Mouse (Mus musculus) kidney, postnatal 14 days (tissue): ENCODE results near the gene Ncaph2.
A peak's percentile ranks its signal among the peaks of the same experiment; 100 is the strongest.

Experiments
- DNase-seq: peaks from one replicate; pipeline ENCODE4 v3.0.0; 2022; ENCODE audit warnings: mixed read lengths

The Ncaph2 gene

DNA sequence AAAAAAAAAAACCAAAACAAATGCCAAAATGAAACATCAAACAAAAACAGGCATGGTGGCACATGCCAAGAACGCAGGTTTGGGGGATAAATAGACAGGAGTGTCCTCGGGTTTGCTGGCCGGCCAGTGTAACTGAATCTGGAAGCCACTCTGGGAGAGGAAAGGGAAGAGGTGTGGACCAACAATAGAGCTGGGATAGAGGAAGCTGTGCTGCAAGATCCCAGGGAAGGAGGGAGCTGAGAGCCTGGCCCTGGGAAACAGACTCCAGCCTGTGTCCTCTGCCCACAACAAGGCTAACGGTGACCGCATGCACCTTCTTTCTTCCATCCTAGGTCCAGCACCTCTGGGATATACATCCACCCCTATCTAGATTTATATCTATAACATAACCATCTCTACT is 5.1 kb upstream of the Ncaph2 start:
- DNase-seq, result no peak

DNA sequence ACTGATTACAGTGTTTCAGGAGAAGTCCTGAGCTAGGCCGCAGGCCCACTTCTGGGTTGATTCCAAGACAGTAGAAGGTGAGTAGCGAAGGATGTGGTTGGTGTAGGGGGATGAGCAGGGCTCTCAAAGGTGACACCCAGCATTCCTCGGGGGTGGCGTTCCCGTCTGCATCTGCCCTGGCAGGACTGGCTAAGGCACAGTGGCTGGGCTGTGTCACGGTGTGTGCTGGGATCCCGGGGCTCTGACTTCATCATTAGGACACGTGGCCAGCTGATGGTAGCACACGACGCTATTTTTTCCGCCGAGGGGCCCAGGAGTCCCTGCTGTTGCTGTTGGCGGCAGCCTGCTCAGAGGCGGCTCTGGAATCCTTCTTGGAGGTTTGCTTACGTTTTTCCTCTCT is 4.2 kb upstream of the Ncaph2 start:
- DNase-seq, result no peak

DNA sequence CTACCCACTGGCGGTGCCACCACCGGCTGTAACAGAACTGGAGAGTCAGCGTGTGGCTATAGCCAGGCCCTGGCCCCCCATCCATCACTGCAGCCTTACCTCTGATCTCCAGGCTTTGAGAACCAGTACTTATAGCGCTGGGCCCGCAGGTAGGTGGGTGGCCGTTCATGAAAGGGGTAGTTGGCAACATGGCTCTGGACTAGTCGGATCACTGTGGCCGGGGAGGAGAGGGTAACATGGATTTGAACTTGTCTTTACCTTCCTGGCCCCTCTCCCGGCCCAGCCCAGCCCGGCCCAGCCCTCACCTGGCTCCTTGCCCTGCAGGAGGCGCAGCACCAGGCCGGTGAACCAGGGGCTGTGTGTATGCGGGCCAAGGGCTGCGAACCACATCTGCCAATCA is 3.5 kb upstream of the Ncaph2 start:
- no peak for DNase-seq

DNA sequence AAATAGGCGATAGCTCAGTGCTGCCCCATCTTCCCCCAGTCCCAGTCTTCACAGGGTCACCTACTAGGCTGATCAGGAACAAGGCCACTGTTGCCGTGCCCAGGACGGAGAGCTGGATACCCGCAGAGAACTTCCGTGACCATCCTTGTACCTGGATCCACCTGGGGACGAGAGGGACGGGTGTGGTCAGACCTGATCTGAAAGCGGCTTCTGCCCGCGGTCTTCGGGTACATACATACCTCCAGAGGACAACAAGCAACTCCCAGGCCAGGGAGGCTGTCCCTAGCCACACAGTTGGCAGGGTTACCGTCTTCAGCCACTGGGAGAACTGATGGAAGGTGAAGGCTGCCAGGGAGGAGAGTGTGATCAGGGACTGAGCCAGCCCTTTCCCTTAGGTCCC is 2.7 kb upstream of the Ncaph2 start:
- DNase-seq, result no peak

DNA sequence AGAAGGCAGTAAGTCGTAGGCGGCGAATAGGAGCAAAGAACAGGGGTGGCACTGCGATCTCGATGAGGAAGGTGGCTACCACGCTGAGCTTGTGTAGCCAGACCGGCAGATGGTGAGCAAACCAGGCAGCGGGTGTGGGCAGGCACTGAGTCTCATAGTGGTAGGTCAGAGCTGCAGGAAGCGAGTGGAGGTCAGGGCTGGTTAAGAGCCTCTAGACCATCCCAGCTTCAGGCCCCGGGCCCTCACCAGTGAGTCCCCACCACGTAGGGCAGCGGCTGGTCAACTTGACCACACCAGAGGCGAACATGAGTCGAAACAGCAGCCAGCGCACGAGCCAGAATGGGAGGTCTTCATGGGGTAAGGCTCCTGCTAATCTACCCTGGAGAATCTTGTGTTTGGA is 1.7 kb upstream of the Ncaph2 start:
- DNase-seq, result no peak

DNA sequence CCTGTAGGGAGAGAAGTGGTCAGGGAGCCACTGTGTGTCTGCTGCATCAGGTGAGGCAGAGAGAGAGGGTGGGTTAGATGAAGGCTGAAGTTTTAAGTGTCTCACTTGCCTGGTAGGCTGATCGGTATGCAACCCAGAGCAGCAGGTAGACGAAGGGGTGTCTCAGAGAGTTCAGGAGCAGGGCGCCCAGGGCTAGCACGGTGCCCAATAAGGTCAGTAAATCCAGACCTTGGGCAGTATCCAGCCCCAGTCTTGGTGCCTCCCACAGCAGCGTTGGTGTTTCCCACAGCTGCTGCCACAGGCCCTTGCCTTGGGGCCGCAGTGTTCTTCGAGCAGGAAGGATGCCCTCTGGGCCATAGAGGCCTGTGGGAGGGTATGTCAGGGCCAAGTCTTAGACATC is 1.1 kb upstream of the Ncaph2 start:
- no peak for DNase-seq

DNA sequence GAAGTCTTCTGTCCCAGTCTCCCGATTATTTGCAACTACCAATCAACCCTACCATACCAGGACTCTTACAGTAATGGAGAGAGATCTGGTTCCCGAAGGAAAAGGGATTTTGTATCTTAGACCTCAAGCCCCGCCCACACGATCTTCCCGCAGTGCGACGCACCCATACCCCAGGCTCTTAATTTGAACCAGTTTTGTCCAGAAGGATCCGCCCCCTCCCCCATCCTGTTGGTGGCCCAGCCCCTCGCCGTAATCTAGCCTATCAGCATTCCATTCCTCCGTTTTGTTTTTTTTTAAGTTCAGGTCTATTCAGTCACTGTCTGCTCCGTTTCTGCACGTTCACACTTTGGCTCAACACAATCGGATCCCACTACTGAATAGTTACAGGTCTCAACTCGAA is 853 bp downstream of the Ncaph2 start:
- peak; percentile 89 for DNase-seq

DNA sequence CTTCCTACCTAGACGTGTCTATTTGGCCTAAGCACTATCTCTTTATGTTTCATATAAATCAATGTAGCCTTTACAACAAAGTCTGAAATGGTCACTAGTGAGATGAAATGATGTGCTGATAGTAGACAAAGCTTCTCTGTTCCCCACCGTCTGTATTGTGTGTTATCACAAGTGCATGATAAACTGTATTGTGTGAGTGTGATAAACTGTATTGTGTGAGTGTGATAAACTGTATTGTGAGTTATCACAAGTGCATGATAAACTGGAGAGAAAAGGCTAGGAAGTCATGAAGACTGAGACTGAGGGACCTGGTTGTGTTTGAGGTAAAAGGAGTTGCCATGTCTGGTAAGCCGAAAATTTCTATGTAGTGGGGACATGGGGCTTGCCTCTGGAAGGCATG is 3.3 kb downstream of the Ncaph2 start:
- DNase-seq, result no peak

DNA sequence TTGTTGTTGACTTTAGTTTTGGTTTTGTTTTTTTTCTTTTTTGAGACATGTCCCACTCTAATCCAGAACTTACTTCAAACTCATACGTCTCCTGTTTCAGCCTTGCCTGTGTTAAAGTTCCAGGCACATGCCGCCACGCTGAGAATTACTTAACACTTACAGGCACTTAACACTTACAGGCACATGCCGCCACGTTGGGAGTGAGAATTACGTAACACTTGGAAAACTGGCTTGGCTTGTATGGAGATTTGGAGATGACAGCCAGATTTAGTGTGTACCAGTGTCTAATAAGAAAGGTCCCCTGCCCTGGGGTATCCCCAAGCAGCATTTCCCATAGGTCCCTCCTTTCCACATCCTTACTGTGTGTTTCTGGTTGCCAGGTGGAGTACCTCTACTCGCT is 7.5 kb downstream of the Ncaph2 start:
- DNase-seq, result no peak

DNA sequence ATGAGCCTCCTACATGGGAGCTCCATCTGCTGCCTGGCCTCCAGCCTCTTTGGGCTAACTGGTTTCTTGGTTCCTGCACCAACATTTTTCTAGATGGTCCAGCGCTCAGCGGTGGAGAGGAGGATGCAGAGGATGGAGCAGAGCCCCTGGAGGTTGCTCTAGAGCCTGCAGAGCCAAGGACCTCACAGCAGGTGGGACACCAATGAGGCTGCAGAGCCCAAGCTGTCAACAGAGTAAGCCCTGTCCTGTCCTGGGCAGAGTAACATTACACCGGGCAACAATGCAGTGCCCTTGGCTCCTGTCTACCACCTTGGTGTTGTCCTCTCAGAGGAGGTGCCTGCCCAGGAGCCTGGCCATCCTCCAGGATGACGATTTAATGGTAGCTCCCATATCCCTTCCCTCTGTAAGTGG is 9.6 kb downstream of the Ncaph2 start:
- DNase-seq, result no peak

DNA sequence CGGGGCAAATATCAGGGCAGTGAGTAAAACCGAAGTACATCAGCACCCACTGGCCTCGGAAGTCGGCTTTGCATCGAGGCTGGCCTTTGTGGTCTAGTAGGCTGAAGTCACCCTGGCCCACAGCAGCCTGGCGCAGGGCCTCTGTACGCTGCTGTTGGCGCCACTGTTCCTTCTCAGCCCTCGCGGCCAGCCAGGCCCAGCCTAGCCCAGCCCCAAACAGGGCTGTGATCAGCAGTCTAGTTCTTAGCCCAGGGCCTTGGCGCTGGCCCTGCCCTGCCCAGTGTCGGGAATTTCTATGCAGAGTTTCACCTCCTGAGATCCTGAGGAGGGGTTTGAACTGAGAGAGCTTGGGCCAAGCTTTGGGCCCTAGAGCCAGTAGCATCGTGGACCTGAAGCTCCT is 16.5 kb downstream of the Ncaph2 start:
- DNase-seq, result no peak

DNA sequence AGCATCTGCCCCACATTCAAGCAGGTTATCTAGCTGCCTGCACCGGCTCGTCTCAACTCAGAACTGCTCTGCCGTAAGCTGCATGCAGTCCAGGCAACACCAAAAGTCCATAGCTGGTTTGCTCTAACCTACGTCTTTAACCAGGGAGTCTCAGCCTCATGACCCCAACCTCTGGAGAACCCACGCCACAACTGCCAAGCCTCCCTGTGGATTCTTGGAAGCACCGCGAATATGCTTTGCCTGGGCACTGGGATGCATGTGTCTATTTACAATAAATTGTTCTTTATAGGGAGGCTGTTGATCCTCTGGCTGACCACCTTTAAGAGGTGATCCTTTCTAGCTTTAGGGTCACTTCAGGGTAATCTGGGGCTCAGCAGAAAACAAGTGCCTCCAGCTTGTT is 17.0 kb downstream of the Ncaph2 start:
- no peak for DNase-seq

DNA sequence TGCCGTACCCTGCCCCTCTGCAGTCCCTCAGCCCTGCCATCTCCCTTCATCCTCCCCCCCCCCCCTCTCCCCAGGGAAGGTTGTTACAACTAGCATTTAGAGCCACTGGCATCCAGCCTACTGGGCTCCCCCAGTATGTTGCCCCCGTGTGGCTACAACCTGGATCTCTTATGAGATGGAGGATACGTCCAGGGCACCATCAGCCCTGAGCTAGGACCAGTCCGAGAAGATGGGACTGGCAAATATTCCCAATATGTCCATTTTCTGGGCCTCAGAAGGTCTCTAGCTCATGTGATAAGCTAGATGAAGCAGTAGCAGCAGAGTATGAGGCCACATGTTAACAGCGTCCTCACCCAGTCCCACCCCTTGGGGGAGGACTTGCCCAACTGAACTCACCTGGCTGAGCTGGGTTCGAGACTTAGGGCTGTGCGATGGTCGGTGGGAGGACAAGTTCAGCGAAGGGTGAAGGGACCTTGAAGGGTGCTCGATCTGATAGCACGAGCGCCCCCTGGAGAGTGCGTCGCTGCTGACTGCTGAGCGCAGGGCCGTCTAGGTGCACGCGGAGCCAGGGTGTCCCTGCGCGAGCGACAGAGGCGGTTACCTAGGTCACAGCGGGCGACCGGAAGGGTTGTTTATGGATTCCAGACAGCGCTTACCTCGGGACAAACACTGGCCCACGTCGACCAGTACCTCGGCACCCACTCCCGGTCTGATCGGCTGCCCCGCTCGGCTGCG is 17.7 kb downstream of the Ncaph2 start:
- peak; percentile 91 for DNase-seq

DNA sequence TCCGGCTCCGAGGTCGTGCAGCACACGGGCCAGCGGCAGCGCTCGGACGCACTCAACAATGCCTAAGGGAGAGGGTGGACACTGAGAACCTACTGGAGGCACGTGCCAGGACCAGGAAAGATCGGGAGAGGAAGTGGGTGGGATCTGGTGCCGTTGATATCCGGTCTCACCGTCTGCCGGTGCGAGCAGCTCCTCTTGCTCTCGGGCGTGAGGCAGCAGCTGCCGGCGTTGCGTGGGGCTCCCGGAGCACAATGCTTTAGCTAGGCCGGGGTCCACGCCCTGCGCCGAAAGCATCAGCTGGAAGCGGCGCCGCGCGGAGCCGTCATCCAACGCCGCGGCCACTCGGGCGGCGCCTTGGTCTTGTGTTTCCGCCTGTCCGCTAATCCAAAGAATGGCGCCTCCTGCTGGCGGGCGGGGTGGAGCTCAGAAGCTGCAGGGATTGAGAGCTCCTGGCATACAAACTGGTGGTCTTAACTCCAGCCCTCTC is 18.3 kb downstream of the Ncaph2 start, which contains the start of gene Sco2:
Gene Sco2, minus strand, starts transcription at position 85 of the 487 bp plus-strand sequence.
- DNase-seq, result peak; percentile 93

DNA sequence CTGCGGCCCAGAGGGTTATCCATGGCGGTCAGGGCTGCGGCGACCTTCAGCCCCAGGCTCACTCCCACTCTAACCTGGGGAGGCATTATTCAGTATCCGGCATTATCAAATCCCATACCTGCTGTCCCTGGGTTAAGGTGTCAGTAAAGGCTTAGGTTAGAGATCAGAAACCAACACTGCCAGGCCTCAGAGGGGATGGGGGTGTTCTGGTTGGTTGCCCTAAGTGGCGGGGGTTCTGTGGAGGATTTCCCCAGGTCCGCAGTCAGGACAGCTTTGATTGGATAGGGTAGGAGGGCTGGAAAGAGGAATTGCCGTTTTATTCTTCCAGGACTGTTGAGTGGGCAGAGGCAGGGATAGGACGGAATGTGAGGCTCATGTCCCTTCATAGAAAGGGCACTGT is 18.8 kb downstream of the Ncaph2 start:
- DNase-seq, result no peak

DNA sequence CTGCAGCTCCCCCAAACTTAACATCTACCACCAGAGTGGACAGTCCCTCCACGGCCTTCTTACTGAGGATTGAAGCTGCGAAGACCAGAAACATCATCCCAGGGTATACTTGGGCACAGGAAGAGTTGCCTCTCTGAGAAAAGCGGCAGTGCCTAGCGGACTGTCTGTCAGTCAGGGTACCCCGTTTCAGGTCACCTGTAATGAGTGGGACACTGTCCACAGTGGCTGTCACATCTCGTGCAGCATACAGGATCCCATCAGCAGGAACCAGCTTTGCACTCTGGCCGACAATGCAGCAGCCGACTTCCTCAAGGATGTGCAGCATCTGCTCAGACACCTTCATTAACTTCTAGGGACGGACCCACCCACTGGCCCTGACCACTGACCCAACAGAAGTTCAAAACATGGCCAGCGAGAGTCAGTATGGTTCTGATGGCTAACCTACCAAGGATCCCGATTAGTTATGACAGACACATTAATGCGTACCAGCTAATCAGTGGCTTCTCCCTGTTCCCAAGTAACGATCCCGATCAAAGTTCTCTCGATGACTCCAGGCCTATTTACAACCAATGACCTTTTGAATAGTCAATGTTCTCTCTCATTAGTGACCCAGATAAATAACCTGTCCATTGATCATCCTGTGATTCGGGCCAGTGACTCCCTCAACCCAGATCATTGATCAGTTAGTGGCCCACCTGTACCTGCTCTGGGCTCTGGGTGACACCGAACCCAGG is 19.4 kb downstream of the Ncaph2 start:
- DNase-seq, result no peak

DNA sequence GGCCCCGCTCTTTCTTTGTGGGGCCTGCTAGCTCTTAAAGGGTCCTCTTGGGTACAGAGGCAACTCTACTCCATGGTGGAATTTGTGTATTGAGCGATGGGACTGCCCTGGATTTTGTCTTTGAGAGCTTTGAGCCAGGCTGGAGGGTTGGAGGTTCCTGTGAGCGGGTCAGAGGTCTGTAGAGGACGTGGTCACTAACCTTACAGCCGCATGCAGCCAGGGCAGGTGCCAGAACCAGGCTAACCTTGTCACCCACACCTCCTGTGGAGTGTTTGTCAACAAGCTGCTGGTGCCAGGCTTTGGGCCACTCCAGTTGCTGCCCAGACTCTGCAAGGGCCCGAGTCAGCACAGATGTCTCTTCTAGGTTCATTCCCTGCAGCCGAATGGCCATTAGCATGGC is 20.5 kb downstream of the Ncaph2 start:
- DNase-seq, result no peak

DNA sequence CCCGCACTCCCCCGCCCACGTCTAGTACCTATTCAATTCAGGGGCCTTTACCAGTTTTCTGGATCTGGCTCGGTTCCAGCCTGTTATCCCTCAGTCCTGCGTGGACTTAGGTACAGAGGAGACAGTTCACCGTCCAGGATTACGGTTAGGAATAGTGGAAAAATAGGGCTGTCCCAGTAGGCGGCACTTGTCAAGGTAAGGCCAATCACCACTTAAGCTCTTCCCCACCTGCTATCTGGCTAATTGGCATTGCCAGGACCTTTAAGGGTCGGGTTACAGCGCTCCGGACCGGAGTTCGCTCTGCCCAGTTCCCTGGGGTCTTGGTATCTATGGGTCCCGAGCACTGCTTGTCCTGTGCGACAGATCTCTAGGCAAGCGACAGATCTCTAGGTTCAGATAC is 21.4 kb downstream of the Ncaph2 start, which contains the start of gene Tymp:
Gene Tymp, minus strand, starts transcription at position 83 of the 400 bp plus-strand sequence.
- DNase-seq, result no peak

DNA sequence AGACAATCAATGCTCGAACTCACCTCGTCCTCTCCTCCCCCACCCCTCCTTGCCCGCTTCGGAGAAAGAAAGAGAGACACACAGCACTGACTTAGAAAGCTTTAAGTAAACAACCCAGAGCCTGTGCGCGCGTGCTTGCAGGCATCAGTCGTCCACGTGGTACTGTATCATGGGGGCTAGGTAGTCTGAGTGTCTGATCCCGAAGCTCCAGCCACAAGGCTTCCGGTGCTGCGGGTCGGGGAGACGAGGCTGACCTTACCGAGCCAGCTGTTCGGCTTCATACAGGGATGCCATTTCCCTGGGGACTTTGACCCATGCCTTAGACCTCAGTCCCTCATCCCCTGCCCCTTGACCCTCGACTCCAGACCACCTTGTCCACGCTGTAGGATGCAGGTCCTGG is 21.8 kb downstream of the Ncaph2 start:
- no peak for DNase-seq

DNA sequence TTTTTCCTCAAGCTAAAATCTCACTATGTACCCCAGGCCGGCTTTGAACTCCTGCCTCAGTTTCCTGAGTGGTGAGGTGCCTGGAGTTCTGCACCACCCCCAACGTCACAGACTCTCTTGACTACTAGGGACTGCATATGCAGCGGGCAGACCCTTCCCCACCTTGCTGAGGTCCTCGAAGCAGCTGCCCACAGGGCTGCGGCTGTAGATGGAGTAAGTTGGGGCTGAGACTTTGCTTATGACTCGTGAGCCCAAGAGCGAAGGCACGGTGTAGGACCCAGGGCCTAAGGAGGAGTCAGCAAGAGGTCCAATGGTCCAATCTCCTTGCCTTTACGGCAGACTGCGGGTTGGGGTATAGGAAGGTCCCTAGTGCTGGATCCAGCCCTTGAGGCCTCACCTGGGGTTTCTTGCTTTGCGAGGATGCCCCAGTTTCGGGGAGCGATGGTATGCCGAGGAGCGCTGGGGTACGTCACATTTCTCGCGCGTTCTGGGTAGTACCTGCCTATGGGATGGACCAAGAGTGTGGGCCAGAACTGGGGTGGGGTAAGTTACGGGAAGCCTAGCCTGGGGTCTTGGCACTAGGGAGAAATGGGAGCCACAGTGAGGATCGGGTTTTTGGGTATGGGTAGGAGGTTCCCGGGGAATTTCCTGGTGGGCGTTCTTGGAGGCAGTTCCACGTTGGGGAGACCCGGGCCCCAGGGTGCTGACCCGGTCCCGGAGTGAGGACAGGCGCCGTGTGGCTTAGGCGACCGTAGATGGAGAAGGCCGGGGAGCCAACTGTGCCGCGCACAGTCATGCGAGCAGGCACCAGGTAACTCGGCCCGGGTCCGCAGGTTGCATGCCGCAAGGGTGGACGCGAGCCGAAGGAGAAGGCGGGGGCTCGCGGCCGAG is 22.7 kb downstream of the Ncaph2 start:
- no peak for DNase-seq

DNA sequence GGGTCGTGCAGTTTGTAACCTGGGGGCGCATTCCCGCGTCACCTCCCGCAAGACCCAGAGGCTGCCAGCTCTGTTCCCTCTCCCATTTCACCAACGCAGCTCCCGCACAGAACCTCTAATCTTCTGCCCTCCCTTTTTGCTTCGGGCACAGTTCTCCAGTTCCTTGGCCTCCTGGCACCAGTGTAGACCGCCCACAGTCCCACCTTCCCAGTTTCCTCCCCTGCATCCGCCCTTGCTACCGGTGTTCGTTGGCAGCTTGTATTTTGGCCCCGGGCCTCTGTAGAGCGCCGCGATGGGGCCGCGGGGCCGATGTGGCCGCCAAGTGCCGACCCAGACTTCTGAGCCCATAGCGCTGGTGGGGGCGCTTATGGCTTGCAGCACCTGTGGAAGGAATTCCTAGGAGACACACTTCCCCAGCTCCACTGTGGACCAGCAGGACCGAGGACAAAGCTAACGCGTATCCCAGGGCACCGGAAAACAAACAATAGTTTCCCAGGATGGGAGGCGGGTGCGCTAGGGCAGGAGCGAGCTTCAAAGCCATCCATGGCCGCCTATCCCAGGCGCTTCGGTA is 23.4 kb downstream of the Ncaph2 start, which contains the start of gene Odf3b:
Gene Odf3b, minus strand, starts transcription at position 452 of the 571 bp plus-strand sequence.
- DNase-seq, result peak; percentile 53

DNA sequence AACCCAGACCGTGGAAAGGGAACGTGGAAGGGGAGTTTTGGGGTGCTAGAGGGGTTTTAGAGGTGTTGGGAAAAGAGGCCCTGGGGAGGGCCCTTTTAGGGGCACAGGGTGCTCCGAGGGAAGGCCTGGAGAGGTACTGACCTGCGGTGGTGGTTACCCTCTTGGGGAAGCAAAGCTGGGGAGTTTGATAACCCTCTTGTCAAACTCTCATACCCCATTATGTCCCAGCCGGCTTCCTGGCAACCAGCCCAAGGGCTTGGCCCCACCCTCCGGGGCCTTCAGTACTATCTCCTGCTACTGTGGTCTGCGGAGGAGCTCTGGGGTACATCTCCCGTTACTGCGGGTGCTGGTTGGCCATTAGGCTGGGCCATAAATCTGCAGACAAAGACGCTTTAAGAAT is 23.9 kb downstream of the Ncaph2 start:
- no peak for DNase-seq

DNA sequence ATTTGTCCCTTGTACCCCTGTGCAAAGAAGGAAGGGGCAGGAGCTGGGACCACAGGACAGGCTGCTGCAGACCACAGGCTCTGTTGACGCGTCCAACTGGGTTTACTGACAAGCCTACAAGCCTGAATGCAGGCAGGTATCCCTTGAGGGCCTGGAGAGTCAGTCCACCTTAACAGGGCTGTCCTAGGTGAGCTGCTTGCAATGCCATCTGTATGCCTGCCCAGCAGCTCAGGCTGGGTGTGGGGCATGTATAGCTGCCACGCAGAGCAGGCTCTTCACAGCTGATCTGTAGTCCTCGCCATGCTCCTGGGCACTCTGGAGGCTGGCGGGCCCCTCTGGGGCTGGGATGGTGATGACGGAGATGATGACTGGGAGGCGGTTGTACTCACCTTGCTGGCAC is 29.1 kb downstream of the Ncaph2 start, which contains the start of gene Klhdc7b:
Gene Klhdc7b, plus strand, starts transcription at position 301 of the 400 bp plus-strand sequence.
- no peak for DNase-seq
